Mouse (Mus musculus) kidney, embryonic 14.5 days (tissue): ENCODE data around the gene Nos1ap. TPM values are rescaled to one million over a fixed set of nuclear protein-coding genes. Genes with fewer than 3 reads are reported as not detected.

Experiments
- ATAC-seq: fragments of 200-750 bp; cut with Nextera tagmentation; 2 replicates; pipeline ENCODE4 v1.8.0; 2017; ENCODE audit warnings: moderate number of reproducible peaks, mild to moderate bottlenecking, moderate TSS enrichment, moderate library complexity; ENCODE audit not compliant: low FRiP score, low TSS enrichment
- H3K27ac ChIP-seq: fragments of 300-500 bp; sonication (generic); 2 replicates; pipeline ENCODE4 v1.5.1; 2014; ENCODE audit warnings: low read depth, mild to moderate bottlenecking, low read length, moderate library complexity, mixed read lengths
- H3K27me3 ChIP-seq: fragments of 300-500 bp; sonication (generic); 2 replicates; pipeline ENCODE4 v1.6.1; 2014; ENCODE audit warnings: mild to moderate bottlenecking, low read length; ENCODE audit not compliant: control insufficient read depth, insufficient read depth
- H3K36me3 ChIP-seq: fragments of 300-500 bp; sonication (generic); 2 replicates; pipeline ENCODE4 v1.6.1; 2014; ENCODE audit warnings: low read length, mixed read lengths; ENCODE audit not compliant: control insufficient read depth, insufficient read depth
- H3K4me1 ChIP-seq: fragments of 300-500 bp; sonication (generic); 2 replicates; pipeline ENCODE4 v1.6.1; 2014; ENCODE audit warnings: low read length, mixed read lengths; ENCODE audit not compliant: control insufficient read depth, insufficient read depth
- H3K4me2 ChIP-seq: fragments of 300-500 bp; sonication (generic); replicated peaks from 2 replicates; pipeline ENCODE4 v1.6.1; 2014; ENCODE audit warnings: low read depth, mild to moderate bottlenecking, low read length
- H3K4me3 ChIP-seq: fragments of 300-500 bp; sonication (generic); 2 replicates; pipeline ENCODE4 v1.5.1; 2014; ENCODE audit warnings: mild to moderate bottlenecking, low read length
- H3K9ac ChIP-seq: fragments of 300-500 bp; sonication (generic); 2 replicates; pipeline ENCODE4 v1.6.1; 2014; ENCODE audit warnings: low read depth, mild to moderate bottlenecking, low read length, moderate library complexity
- H3K9me3 ChIP-seq: fragments of 300-500 bp; sonication (generic); 2 replicates; pipeline ENCODE4 v1.6.1; 2016; ENCODE audit warnings: low read length; ENCODE audit not compliant: control insufficient read depth
- WGBS: fragments of 180-500 bp; shearing (Covaris S2); extraction: QIAGEN DNeasy Blood & Tissue Kit; methylation state at CpG from one replicate; pipeline ENCODE4 v1.1.7; 2014; 5-methylcytosine and 5-hydroxymethylcytosine counted together
- polyA plus RNA-seq: library from polyadenylated mRNA; unstranded; fragments of >200 nt; fragmentation: Nextera tagmentation; extraction: Ambion mirVana; gene quantifications from 2 replicates; pipeline ENCODE4 v1.2.1, GENCODE M21; 2014

The Nos1ap gene
- polyA plus RNA-seq, 1 experiment from 2014 or later: 16.6 TPM

- ATAC-seq: no peak
- Histone ChIP-seq H3K4me3 (no peak overlapping the region), H3K9ac (no peak overlapping the region), H3K36me3 (no peaks in the 10 kb centered on the region), H3K27me3 (no peaks in the 10 kb centered on the region), H3K27ac (no peak overlapping the region), H3K9me3 (no peaks in the 10 kb centered on the region), H3K4me1 (peaks cover 8% of the 10 kb centered on the region), H3K4me2 (no peak overlapping the region)
- WGBS: 59% methylated on average over 1 of the region's 1 CpGs
Measured at GRCm38 (mm10) chr1:170418131-170418530, 171.5 kb downstream of the Nos1ap start.

- no peaks in the 10 kb centered on the region for H3K36me3 ChIP-seq
- no peak overlapping the region for H3K27ac ChIP-seq
- H3K9ac ChIP-seq: no peak overlapping the region
- WGBS: 63% methylated on average over 2 of the region's 2 CpGs
- peaks cover 8% of the 10 kb centered on the region for H3K4me1 ChIP-seq
- no peak overlapping the region for H3K4me2 ChIP-seq
- no peaks in the 10 kb centered on the region for H3K27me3 ChIP-seq
- ATAC-seq: no peak
- no peak overlapping the region for H3K4me3 ChIP-seq
- H3K9me3 ChIP-seq: no peaks in the 10 kb centered on the region
Measured at GRCm38 (mm10) chr1:170416967-170417366, 172.7 kb downstream of the Nos1ap start.

GRCm38 (mm10) chr1:170416206-170416605, 173.5 kb downstream of the Nos1ap start:
- Histone ChIP-seq H3K4me3 (no peak overlapping the region), H3K4me1 (peaks cover 8% of the 10 kb centered on the region), H3K27me3 (no peaks in the 10 kb centered on the region), H3K27ac (no peak overlapping the region), H3K4me2 (no peak overlapping the region), H3K9ac (no peak overlapping the region), H3K36me3 (no peaks in the 10 kb centered on the region), H3K9me3 (no peaks in the 10 kb centered on the region)
- 56% methylated on average over 6 of the region's 6 CpGs for WGBS
- ATAC-seq: no peak

- H3K9me3 ChIP-seq: no peaks in the 10 kb centered on the region
- no peaks in the 10 kb centered on the region for H3K36me3 ChIP-seq
- H3K4me1 ChIP-seq: peaks cover 8% of the 10 kb centered on the region
- no peak for ATAC-seq
- H3K9ac ChIP-seq: no peak overlapping the region
- WGBS: 84% methylated on average over 3 of the region's 3 CpGs
- no peak overlapping the region for H3K27ac ChIP-seq
- no peaks in the 10 kb centered on the region for H3K27me3 ChIP-seq
- no peak overlapping the region for H3K4me3 ChIP-seq
- no peak overlapping the region for H3K4me2 ChIP-seq
Measured at GRCm38 (mm10) chr1:170415395-170415794, 174.3 kb downstream of the Nos1ap start.

- WGBS: 83% methylated on average over 8 of the region's 8 CpGs
- Histone ChIP-seq H3K4me1 (no peaks in the 10 kb centered on the region), H3K27ac (no peak overlapping the region), H3K36me3 (no peaks in the 10 kb centered on the region), H3K9me3 (no peaks in the 10 kb centered on the region), H3K4me3 (no peak overlapping the region), H3K9ac (no peak overlapping the region), H3K4me2 (no peak overlapping the region), H3K27me3 (no peaks in the 10 kb centered on the region)
- no peak for ATAC-seq
Measured at GRCm38 (mm10) chr1:170410402-170411191, 179.1 kb downstream of the Nos1ap start.

GRCm38 (mm10) chr1:170409091-170409490, 180.6 kb downstream of the Nos1ap start:
- Histone ChIP-seq H3K4me2 (no peak overlapping the region), H3K4me1 (no peaks in the 10 kb centered on the region), H3K9ac (no peak overlapping the region), H3K27me3 (no peaks in the 10 kb centered on the region), H3K27ac (no peak overlapping the region), H3K9me3 (no peaks in the 10 kb centered on the region), H3K36me3 (no peaks in the 10 kb centered on the region), H3K4me3 (no peak overlapping the region)
- no peak for ATAC-seq
- WGBS: 31% methylated on average over 4 of the region's 4 CpGs

GRCm38 (mm10) chr1:170406921-170407320, 182.7 kb downstream of the Nos1ap start:
- Histone ChIP-seq H3K9me3 (no peaks in the 10 kb centered on the region), H3K4me2 (no peak overlapping the region), H3K9ac (no peak overlapping the region), H3K4me3 (no peak overlapping the region), H3K27me3 (no peaks in the 10 kb centered on the region), H3K36me3 (no peaks in the 10 kb centered on the region), H3K27ac (no peak overlapping the region), H3K4me1 (peaks cover 2% of the 10 kb centered on the region; the same call in 1 of the 2 replicates)
- 80% methylated on average over 8 of the region's 8 CpGs for WGBS
- ATAC-seq: no peak

- Histone ChIP-seq H3K27ac (no peak overlapping the region), H3K36me3 (no peaks in the 10 kb centered on the region), H3K9me3 (no peaks in the 10 kb centered on the region), H3K4me2 (no peak overlapping the region), H3K27me3 (no peaks in the 10 kb centered on the region), H3K4me1 (peaks cover 6% of the 10 kb centered on the region; the same call in 1 of the 2 replicates), H3K9ac (no peak overlapping the region), H3K4me3 (no peak overlapping the region)
- 94% methylated on average over 2 of the region's 2 CpGs for WGBS
- ATAC-seq: no peak
Measured at GRCm38 (mm10) chr1:170405152-170405551, 184.5 kb downstream of the Nos1ap start.

GRCm38 (mm10) chr1:170402682-170403081, 187.0 kb downstream of the Nos1ap start:
- Histone ChIP-seq H3K4me1 (peaks cover 6% of the 10 kb centered on the region; the same call in 1 of the 2 replicates), H3K27me3 (no peaks in the 10 kb centered on the region), H3K4me3 (no peak overlapping the region), H3K36me3 (no peaks in the 10 kb centered on the region), H3K9ac (no peak overlapping the region), H3K27ac (no peak overlapping the region), H3K9me3 (no peaks in the 10 kb centered on the region), H3K4me2 (no peak overlapping the region)
- WGBS: 64% methylated on average over 4 of the region's 4 CpGs
- ATAC-seq: no peak
